Mouse (Mus musculus): ENCODE results near the gene Arhgdib.

- TF ChIP-seq CTCF (IDR thresholded peaks at IDR 0.05; ENCODE audit: control insufficient read depth, insufficient read depth, low read length) = no peak
- no peak for TF ChIP-seq POLR2A (IDR thresholded peaks at IDR 0.05; ENCODE audit: borderline replicate concordance, control insufficient read depth, low read depth, low read length)
Measured at GRCm38 (mm10) chr6:136902527-136902926, 39.2 kb downstream of the Arhgdib start.

Data from bone marrow, adult 2 months (tissue).